Mouse (Mus musculus) forebrain, embryonic 13.5 days (tissue): ENCODE results near the gene Olfr1427. TPM values are rescaled to one million over a fixed set of nuclear protein-coding genes. Genes with fewer than 3 reads are reported as not detected.
A peak's percentile ranks its signal among the peaks of the same experiment; 100 is the strongest.
"Not testable (repeated sequence)": the region's sequence is repeated elsewhere in the genome, so short reads cannot be mapped to it uniquely, and the experiment has no call there.

Experiments used
- ATAC-seq: fragments of 200-750 bp; cut with Nextera tagmentation; 2 replicates; pipeline ENCODE4 v1.8.0; 2017
- H3K27ac ChIP-seq: fragments of 300-500 bp; sonication (generic); 2 replicates; pipeline ENCODE4 v1.5.1; 2015; ENCODE audit warnings: inconsistent platforms, mild to moderate bottlenecking, moderate library complexity
- H3K27me3 ChIP-seq: fragments of 300-500 bp; sonication (generic); 2 replicates; pipeline ENCODE4 v1.6.1; 2015; ENCODE audit warnings: mild to moderate bottlenecking, inconsistent platforms
- H3K36me3 ChIP-seq: fragments of 300-500 bp; sonication (generic); 2 replicates; pipeline ENCODE4 v1.6.1; 2015; ENCODE audit warnings: mild to moderate bottlenecking, inconsistent platforms; ENCODE audit not compliant: poor library complexity, severe bottlenecking
- H3K4me1 ChIP-seq: fragments of 300-500 bp; sonication (generic); 2 replicates; pipeline ENCODE4 v1.6.1; 2015; ENCODE audit warnings: inconsistent platforms
- H3K4me2 ChIP-seq: fragments of 300-500 bp; sonication (generic); 2 replicates; pipeline ENCODE4 v1.6.1; 2015; ENCODE audit warnings: inconsistent platforms, mild to moderate bottlenecking, moderate library complexity
- H3K4me3 ChIP-seq: fragments of 300-500 bp; sonication (generic); 2 replicates; pipeline ENCODE4 v1.5.1; 2015; ENCODE audit warnings: mild to moderate bottlenecking, inconsistent platforms
- H3K9ac ChIP-seq: fragments of 300-500 bp; sonication (generic); 2 replicates; pipeline ENCODE4 v1.6.1; 2015; ENCODE audit warnings: mild to moderate bottlenecking, inconsistent platforms
- H3K9me3 ChIP-seq: fragments of 300-500 bp; sonication (generic); replicated peaks from 2 replicates; pipeline ENCODE4 v1.6.1; 2016; ENCODE audit warnings: inconsistent platforms
- whole genome bisulfite sequencing: fragments of 180-500 bp; shearing (Covaris S2); methylation state at CpG from one replicate; pipeline ENCODE4 v1.1.7; 2015; 5-methylcytosine and 5-hydroxymethylcytosine counted together
- polyA plus RNA-seq: library from polyadenylated mRNA; unstranded; fragments of >200 nt; fragmentation: Nextera tagmentation; extraction: Ambion mirVana; gene quantifications from 2 replicates; pipeline ENCODE4 v1.2.1, GENCODE M21; 2015

The Olfr1427 gene
- not detected in 2 replicates for polyA plus RNA-seq

GRCm38 (mm10) chr19:12103234-12103633, at the start of gene Olfr1427:
Gene Olfr1427 (minus strand): TSS chr19:12103334.
- no peaks in the 10 kb centered on the region for H3K9me3 ChIP-seq
- no peak within 1 kb of the TSS for H3K9ac ChIP-seq
- H3K27ac ChIP-seq: no peak within 1 kb of the TSS
- no peak within 1 kb of the TSS for H3K4me3 ChIP-seq
- no peak for ATAC-seq
- H3K27me3 ChIP-seq: no peaks in the 10 kb centered on the region
- 93% methylated on average over 2 of the region's 2 CpGs for WGBS
- H3K4me2 ChIP-seq: no peak within 1 kb of the TSS
- H3K36me3 ChIP-seq: no peaks in the 10 kb centered on the region
- no peaks in the 10 kb centered on the region for H3K4me1 ChIP-seq

GRCm38 (mm10) chr19:12145452-12145851, 42.3 kb upstream of the Olfr1427 start:
- 91% methylated on average over 3 of the region's 3 CpGs for WGBS
- Histone ChIP-seq H3K9ac (no peak overlapping the region), H3K4me1 (no peaks in the 10 kb centered on the region), H3K27me3 (no peaks in the 10 kb centered on the region), H3K4me3 (no peak overlapping the region), H3K9me3 (no peaks in the 10 kb centered on the region), H3K4me2 (no peak overlapping the region), H3K36me3 (no peaks in the 10 kb centered on the region), H3K27ac (no peak overlapping the region)
- ATAC-seq: no peak

GRCm38 (mm10) chr19:12143356-12143755, 40.2 kb upstream of the Olfr1427 start:
- Histone ChIP-seq H3K4me2 (no peak overlapping the region), H3K27ac (no peak overlapping the region), H3K4me1 (no peaks in the 10 kb centered on the region), H3K36me3 (no peaks in the 10 kb centered on the region), H3K9ac (no peak overlapping the region), H3K4me3 (no peak overlapping the region), H3K27me3 (no peaks in the 10 kb centered on the region), H3K9me3 (no peaks in the 10 kb centered on the region)
- 40% methylated on average over 1 of the region's 1 CpGs for WGBS
- ATAC-seq: no peak

GRCm38 (mm10) chr19:12134289-12134688, 31.2 kb upstream of the Olfr1427 start:
- no peak overlapping the region for H3K4me3 ChIP-seq
- H3K9ac ChIP-seq: no peak overlapping the region
- H3K4me2 ChIP-seq: no peak overlapping the region
- H3K9me3 ChIP-seq: 0 out of 2 replicates have a peak, but pooled peaks cover 3% of the 10 kb centered on the region
- no peaks in the 10 kb centered on the region for H3K27me3 ChIP-seq
- ATAC-seq: 0 out of 2 replicates have a peak, but pooled peaks have one; percentile 43
- no peak overlapping the region for H3K27ac ChIP-seq
- WGBS: 33% methylated on average over 2 of the region's 2 CpGs
- H3K36me3 ChIP-seq: no peaks in the 10 kb centered on the region
- no peaks in the 10 kb centered on the region for H3K4me1 ChIP-seq

GRCm38 (mm10) chr19:12123103-12123502, 20.0 kb upstream of the Olfr1427 start, which contains the start of gene Olfr76:
Gene Olfr76 (minus strand): TSS chr19:12123203.
- no peak within 1 kb of the TSS for H3K9ac ChIP-seq
- no peak within 1 kb of the TSS for H3K4me2 ChIP-seq
- no peaks in the 10 kb centered on the region for H3K27me3 ChIP-seq
- no peak within 1 kb of the TSS for H3K4me3 ChIP-seq
- no peaks in the 10 kb centered on the region for H3K4me1 ChIP-seq
- H3K36me3 ChIP-seq: no peaks in the 10 kb centered on the region
- H3K9me3 ChIP-seq: no peaks in the 10 kb centered on the region
- no peak for ATAC-seq
- H3K27ac ChIP-seq: no peak within 1 kb of the TSS
- 75% methylated on average over 3 of the region's 3 CpGs for WGBS

- no peaks in the 10 kb centered on the region for H3K36me3 ChIP-seq
- ATAC-seq: no peak
- no peaks in the 10 kb centered on the region for H3K27me3 ChIP-seq
- H3K4me2 ChIP-seq: no peak overlapping the region
- no peak overlapping the region for H3K27ac ChIP-seq
- H3K9me3 ChIP-seq: no peaks in the 10 kb centered on the region
- H3K4me1 ChIP-seq: no peaks in the 10 kb centered on the region
- WGBS: 92% methylated on average over 3 of the region's 3 CpGs
- no peak overlapping the region for H3K9ac ChIP-seq
- no peak overlapping the region for H3K4me3 ChIP-seq
Measured at GRCm38 (mm10) chr19:12116464-12116863, 13.3 kb upstream of the Olfr1427 start.

DNA sequence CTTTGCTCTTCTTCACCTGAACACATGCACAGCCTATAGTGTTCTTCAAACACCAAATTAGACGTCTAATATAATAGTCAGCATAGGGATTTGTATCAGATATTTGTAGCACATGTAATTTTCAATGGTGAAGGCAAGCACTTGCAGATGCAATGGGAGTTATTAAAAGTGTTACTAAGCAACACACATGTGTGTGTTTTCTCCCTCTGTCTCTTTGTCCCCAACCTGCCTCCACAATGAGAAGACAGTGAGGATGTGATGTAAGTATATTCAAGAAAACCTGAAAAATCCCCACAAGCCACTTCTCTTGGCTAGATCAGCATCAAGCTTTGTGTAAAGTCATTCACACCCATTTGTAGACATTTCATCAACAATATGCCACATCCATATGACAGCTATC, 12.7 kb upstream of the Olfr1427 start, which contains the start of gene Olfr1428:
Gene Olfr1428 (minus strand): TSS at position 101 of the 400 bp plus-strand sequence.
- Histone ChIP-seq H3K9ac (no peak within 1 kb of the TSS), H3K27ac (no peak within 1 kb of the TSS), H3K27me3 (no peaks in the 10 kb centered on the region), H3K4me3 (no peak within 1 kb of the TSS), H3K9me3 (no peaks in the 10 kb centered on the region), H3K4me1 (no peaks in the 10 kb centered on the region), H3K36me3 (no peaks in the 10 kb centered on the region), H3K4me2 (no peak within 1 kb of the TSS)
- WGBS: 85% methylated on average over 1 of the region's 1 CpGs
- no peak for ATAC-seq

DNA sequence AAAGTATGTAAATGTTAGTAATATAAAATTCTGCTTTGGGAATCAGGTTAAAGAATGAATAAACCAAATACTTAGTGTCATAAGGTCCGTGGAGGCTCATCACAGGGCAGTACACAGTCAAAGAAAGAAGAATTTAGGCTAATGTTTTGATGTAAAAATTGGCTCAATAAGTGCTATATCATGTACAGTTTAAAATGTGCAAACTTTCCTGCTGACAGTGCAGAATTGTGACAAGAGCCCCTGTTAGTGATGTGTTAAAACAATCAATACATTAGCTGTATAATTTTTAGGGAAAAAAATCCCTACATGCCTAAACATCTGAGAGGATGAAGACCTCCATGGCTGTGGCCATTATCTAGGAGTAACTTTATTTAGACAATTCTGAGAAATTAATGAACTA, 10.7 kb upstream of the Olfr1427 start:
- H3K27ac ChIP-seq: no peak overlapping the region
- no peak overlapping the region for H3K4me3 ChIP-seq
- H3K9me3 ChIP-seq: no peaks in the 10 kb centered on the region
- no peaks in the 10 kb centered on the region for H3K36me3 ChIP-seq
- H3K27me3 ChIP-seq: no peaks in the 10 kb centered on the region
- 70% methylated on average over 1 of the region's 1 CpGs for WGBS
- no peak overlapping the region for H3K9ac ChIP-seq
- no peaks in the 10 kb centered on the region for H3K4me1 ChIP-seq
- no peak for ATAC-seq
- H3K4me2 ChIP-seq: no peak overlapping the region

- Histone ChIP-seq H3K4me2 (no peak overlapping the region), H3K4me3 (no peak overlapping the region), H3K27me3 (no peaks in the 10 kb centered on the region), H3K27ac (no peak overlapping the region), H3K9ac (no peak overlapping the region), H3K36me3 (no peaks in the 10 kb centered on the region), H3K4me1 (no peaks in the 10 kb centered on the region), H3K9me3 (no peaks in the 10 kb centered on the region)
- WGBS: 58% methylated on average over 1 of the region's 1 CpGs
- no peak for ATAC-seq
Measured at GRCm38 (mm10) chr19:12104541-12104940, 1.4 kb upstream of the Olfr1427 start.

- Histone ChIP-seq H3K4me2 (no peak within 1 kb of the TSS), H3K27ac (no peak within 1 kb of the TSS), H3K27me3 (no peaks in the 10 kb centered on the region), H3K9me3 (no peaks in the 10 kb centered on the region), H3K9ac (no peak within 1 kb of the TSS), H3K4me1 (no peaks in the 10 kb centered on the region), H3K36me3 (no peaks in the 10 kb centered on the region), H3K4me3 (no peak within 1 kb of the TSS)
- no peak for ATAC-seq
- 78% methylated on average over 1 of the region's 1 CpGs for WGBS
Measured at GRCm38 (mm10) chr19:12091913-12092312, 11.2 kb downstream of the Olfr1427 start, which contains the start of gene Olfr1426. Gene Olfr1426 (minus strand): TSS chr19:12092013.

DNA sequence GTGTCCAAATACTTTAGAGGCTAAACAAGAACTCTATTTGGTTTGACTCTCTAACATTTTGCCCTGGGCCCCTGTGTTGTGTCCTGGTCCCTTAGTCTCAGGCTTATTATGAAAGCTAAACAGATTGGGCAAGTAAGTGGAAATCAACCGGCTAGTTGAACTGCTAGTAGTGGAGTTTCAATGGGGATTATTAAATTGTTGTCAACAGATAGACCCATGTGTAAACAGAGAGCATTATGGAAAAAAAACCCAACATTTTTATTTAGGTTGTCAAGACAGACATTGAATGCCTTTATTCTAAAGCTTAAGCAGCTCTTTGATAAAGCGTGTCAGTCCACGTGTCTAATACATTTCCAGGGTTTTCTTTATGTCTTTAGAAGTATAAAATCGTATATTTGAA, 25.5 kb downstream of the Olfr1427 start, which contains the start of gene Olfr1425:
Gene Olfr1425 (minus strand): TSS at position 101 of the 400 bp plus-strand sequence.
- H3K27me3 ChIP-seq, H3K9me3 ChIP-seq, H3K27ac ChIP-seq, H3K4me3 ChIP-seq, H3K9ac ChIP-seq, ATAC-seq, H3K4me2 ChIP-seq, H3K4me1 ChIP-seq, H3K36me3 ChIP-seq: not testable (repeated sequence)
- WGBS: 82% methylated on average over 4 of the region's 4 CpGs

- H3K4me2 ChIP-seq, H3K36me3 ChIP-seq, H3K27me3 ChIP-seq, H3K4me1 ChIP-seq, H3K9ac ChIP-seq, H3K27ac ChIP-seq, H3K9me3 ChIP-seq, H3K4me3 ChIP-seq, ATAC-seq: not testable (repeated sequence)
- WGBS: 83% methylated on average over 1 of the region's 1 CpGs
Measured at GRCm38 (mm10) chr19:12069546-12069945, 33.6 kb downstream of the Olfr1427 start.

GRCm38 (mm10) chr19:12067806-12068205, 35.3 kb downstream of the Olfr1427 start:
- H3K27ac ChIP-seq, H3K9ac ChIP-seq, H3K4me2 ChIP-seq, H3K4me3 ChIP-seq, H3K36me3 ChIP-seq, H3K4me1 ChIP-seq, ATAC-seq, H3K27me3 ChIP-seq, H3K9me3 ChIP-seq: not testable (repeated sequence)
- 52% methylated on average over 1 of the region's 1 CpGs for WGBS
